Mouse (Mus musculus) liver, postnatal 0 days (tissue): ENCODE data around the gene Pithd1. TPM values are rescaled to one million over a fixed set of nuclear protein-coding genes. Genes with fewer than 3 reads are reported as not detected.

ENCODE experiments used
- ATAC-seq: fragments of 200-750 bp; cut with Nextera tagmentation; 2 replicates; pipeline ENCODE4 v1.8.0; 2017; ENCODE audit warnings: mild to moderate bottlenecking, moderate library complexity
- DNase-seq: peaks from one replicate; pipeline ENCODE4 v3.0.0-alpha.2; 2016
- H3K27ac ChIP-seq: fragments of 300-500 bp; sonication (generic); 2 replicates; pipeline ENCODE4 v1.5.1; 2014; ENCODE audit warnings: antibody characterized with exemption, moderate library complexity, mild to moderate bottlenecking, low read depth
- H3K27me3 ChIP-seq: fragments of 300-500 bp; sonication (generic); 2 replicates; pipeline ENCODE4 v1.6.1; 2014; ENCODE audit warnings: low read length, control low read depth, mixed read lengths; ENCODE audit not compliant: insufficient read depth
- H3K36me3 ChIP-seq: fragments of 300-500 bp; sonication (generic); replicated peaks from 2 replicates; pipeline ENCODE4 v1.6.1; 2014; ENCODE audit warnings: mild to moderate bottlenecking, control low read depth, low read length, moderate library complexity, mixed read lengths; ENCODE audit not compliant: insufficient read depth
- H3K4me1 ChIP-seq: fragments of 300-500 bp; sonication (generic); 2 replicates; pipeline ENCODE4 v1.6.1; 2014; ENCODE audit warnings: antibody characterized with exemption, mild to moderate bottlenecking, control low read depth; ENCODE audit not compliant: insufficient read depth
- H3K4me2 ChIP-seq: fragments of 300-500 bp; sonication (generic); 2 replicates; pipeline ENCODE4 v1.6.1; 2014; ENCODE audit warnings: low read depth, mild to moderate bottlenecking, low read length, moderate library complexity, mixed read lengths
- H3K4me3 ChIP-seq: fragments of 300-500 bp; sonication (generic); 2 replicates; pipeline ENCODE4 v1.5.1; 2014; ENCODE audit warnings: low read depth, low read length
- H3K9ac ChIP-seq: fragments of 300-500 bp; sonication (generic); replicated peaks from 2 replicates; pipeline ENCODE4 v1.6.1; 2014; ENCODE audit warnings: mild to moderate bottlenecking, moderate library complexity
- H3K9me3 ChIP-seq: fragments of 300-500 bp; sonication (generic); 2 replicates; pipeline ENCODE4 v1.6.1; 2016; ENCODE audit warnings: mild to moderate bottlenecking, control low read depth, low read length, mixed read lengths
- CTCF ChIP-seq: sonication (generic); IDR thresholded peaks from 2 replicates; pipeline ENCODE4 v1.5.1; 2016; ENCODE audit warnings: antibody characterized with exemption, low read depth
- EP300 ChIP-seq: IDR thresholded peaks from 2 replicates; pipeline ENCODE4 v1.6.1; 2016; ENCODE audit warnings: antibody characterized with exemption, low read depth, mild to moderate bottlenecking
- WGBS: fragments of 180-500 bp; shearing (Covaris S2); extraction: QIAGEN DNeasy Blood & Tissue Kit; methylation state at CpG from one replicate; pipeline ENCODE4 v1.1.7; 2014; ENCODE audit not compliant: insufficient replicate concordance; 5-methylcytosine and 5-hydroxymethylcytosine counted together
- polyA plus RNA-seq: library from polyadenylated mRNA; unstranded; fragments of >200 nt; fragmentation: Nextera tagmentation; extraction: Ambion mirVana; gene quantifications from 2 replicates; pipeline ENCODE4 v1.2.1, GENCODE M21; 2015

The Pithd1 gene
- polyA plus RNA-seq, 1 experiment from 2014 or later = 45.2 TPM

- TF ChIP-seq EP300 (no peak), CTCF (no peak)
- no peak for ATAC-seq
These were observed 60.8 kb downstream of the Pithd1 start for GRCm38 (mm10) chr4:135926195-135926808.

More at GRCm38 (mm10) chr4:135926195-135926808, 60.8 kb downstream of the Pithd1 start:
- Histone ChIP-seq H3K9me3 (no peaks in the 10 kb centered on the region), H3K9ac (no peak overlapping the region), H3K4me2 (no peak overlapping the region), H3K4me3 (no peak overlapping the region), H3K27me3 (no peaks in the 10 kb centered on the region), H3K36me3 (peaks cover 34% of the 10 kb centered on the region), H3K27ac (no peak overlapping the region), H3K4me1 (peaks cover 10% of the 10 kb centered on the region)
- no peak for DNase-seq
- 77% methylated on average over 10 of the region's 10 CpGs for WGBS

Other genes starting within 250 kb of the Pithd1 start
- 0.02 and 0.11 TPM in 2 replicates for gene Myom3, start 227.5 kb downstream of the Pithd1 start, polyA plus RNA-seq
- 62.1 and 67.6 TPM in 2 replicates for gene Srsf10, start 131.5 kb downstream of the Pithd1 start, polyA plus RNA-seq
- gene Pnrc2, start 113.4 kb downstream of the Pithd1 start, polyA plus RNA-seq = 53.2 and 55.2 TPM in 2 replicates
- 2.5 and 2.6 TPM in 2 replicates for gene Cnr2, start 91.9 kb downstream of the Pithd1 start, polyA plus RNA-seq
- 45.2 and 50.7 TPM in 2 replicates for gene Fuca1, start 66.5 kb downstream of the Pithd1 start, polyA plus RNA-seq
- gene Hmgcl, start 40.8 kb downstream of the Pithd1 start, polyA plus RNA-seq = 351 and 364 TPM in 2 replicates
- gene Gale, start 23.5 kb downstream of the Pithd1 start, polyA plus RNA-seq = 82.2 and 96.5 TPM in 2 replicates
- 54.2 and 55.5 TPM in 2 replicates for gene Lypla2, start 14.6 kb downstream of the Pithd1 start, polyA plus RNA-seq
- gene Eloa, start 34.5 kb upstream of the Pithd1 start, polyA plus RNA-seq = 15.9 and 16.7 TPM in 2 replicates
- gene Rpl11, start 66.2 kb upstream of the Pithd1 start, polyA plus RNA-seq = 251 and 260 TPM in 2 replicates
- 77.3 and 79.1 TPM in 2 replicates for gene Id3, start 156.2 kb upstream of the Pithd1 start, polyA plus RNA-seq
- gene E2f2, start 185.1 kb upstream of the Pithd1 start, polyA plus RNA-seq = 48.6 and 50.2 TPM in 2 replicates
- 4.5 and 4.8 TPM in 2 replicates for gene Asap3, start 219.1 kb upstream of the Pithd1 start, polyA plus RNA-seq